Mouse (Mus musculus) midbrain, embryonic 10.5 days (tissue): ENCODE data around the gene Abl1. TPM values are rescaled to one million over a fixed set of nuclear protein-coding genes. Genes with fewer than 3 reads are reported as not detected.

Experiments
- DNase-seq: peaks from one replicate; pipeline ENCODE4 v3.0.0-alpha.2; 2017; ENCODE audit warnings: low spot score
- H3K27ac ChIP-seq: fragments of 300-500 bp; sonication (generic); replicated peaks from 2 replicates; pipeline ENCODE4 v1.5.1; 2016; ENCODE audit warnings: mild to moderate bottlenecking
- H3K27me3 ChIP-seq: fragments of 300-500 bp; sonication (generic); 2 replicates; pipeline ENCODE4 v1.6.1; 2016; ENCODE audit warnings: low read depth, mild to moderate bottlenecking; ENCODE audit not compliant: poor library complexity, severe bottlenecking
- H3K36me3 ChIP-seq: fragments of 300-500 bp; sonication (generic); 2 replicates; pipeline ENCODE4 v1.6.1; 2016; ENCODE audit warnings: mild to moderate bottlenecking, moderate library complexity
- H3K4me1 ChIP-seq: fragments of 300-500 bp; sonication (generic); 2 replicates; pipeline ENCODE4 v1.6.1; 2016
- H3K4me3 ChIP-seq: fragments of 300-500 bp; sonication (generic); 2 replicates; pipeline ENCODE4 v1.5.1; 2016; ENCODE audit warnings: mild to moderate bottlenecking, moderate library complexity
- H3K9me3 ChIP-seq: fragments of 300-500 bp; sonication (generic); replicated peaks from 2 replicates; pipeline ENCODE4 v1.6.1; 2016; ENCODE audit warnings: mild to moderate bottlenecking
- WGBS: fragments of 180-500 bp; shearing (Covaris S2); methylation state at CpG from one replicate; pipeline ENCODE4 v1.1.7; 2016; 5-methylcytosine and 5-hydroxymethylcytosine counted together
- polyA plus RNA-seq: library from polyadenylated mRNA; unstranded; fragments of >200 nt; fragmentation: Nextera tagmentation; extraction: Ambion mirVana; gene quantifications from 2 replicates; pipeline ENCODE4 v1.2.1, GENCODE M21; 2016

Gene Abl1
- polyA plus RNA-seq, 1 experiment from 2014 or later: 44.2 TPM

DNA sequence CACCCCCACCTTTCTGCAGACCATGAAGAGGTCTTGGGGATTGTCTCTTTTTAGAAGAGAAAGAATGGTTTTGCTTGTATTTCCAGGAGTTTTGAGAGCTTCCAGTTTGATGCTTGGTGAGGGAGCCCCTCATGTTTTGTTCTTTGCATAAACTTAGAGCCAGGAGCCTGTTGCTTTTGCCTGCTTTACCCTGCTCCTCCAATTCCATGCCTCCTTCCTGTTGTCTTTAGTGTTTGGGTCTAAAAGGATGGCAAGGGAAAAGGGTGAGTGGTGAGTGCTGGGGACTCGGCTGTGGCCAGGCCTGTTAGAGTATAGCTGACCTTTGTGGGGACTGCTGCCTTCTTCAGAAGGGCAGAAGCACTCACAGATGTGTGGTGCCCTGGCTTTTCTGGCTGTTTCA, 72.3 kb downstream of the Abl1 start:
- H3K27ac ChIP-seq: peak overlapping the region; percentile 99
- peaks cover 50% of the 10 kb centered on the region for H3K4me1 ChIP-seq
- H3K27me3 ChIP-seq: 0 out of 2 replicates have a peak, but pooled peaks cover 3% of the 10 kb centered on the region
- DNase-seq: peak; percentile 26
- WGBS: 0% methylated on average over 1 of the region's 1 CpGs
- H3K4me3 ChIP-seq: peak overlapping the region; percentile 90
- H3K9me3 ChIP-seq: no peaks in the 10 kb centered on the region
- peaks cover 3% of the 10 kb centered on the region; the same call in 1 of the 2 replicates for H3K36me3 ChIP-seq

- Histone ChIP-seq H3K36me3 (0 out of 2 replicates have a peak, but pooled peaks cover 2% of the 10 kb centered on the region), H3K27me3 (0 out of 2 replicates have a peak, but pooled peaks cover 3% of the 10 kb centered on the region), H3K4me3 (peak overlapping the region; percentile 90), H3K27ac (peak overlapping the region; percentile 99), H3K9me3 (no peaks in the 10 kb centered on the region), H3K4me1 (peaks cover 50% of the 10 kb centered on the region)
- no peak for DNase-seq
- 15% methylated on average over 7 of the region's 7 CpGs for WGBS
These were observed 72.9 kb downstream of the Abl1 start for GRCm38 (mm10) chr2:31761115-31761531.

DNA sequence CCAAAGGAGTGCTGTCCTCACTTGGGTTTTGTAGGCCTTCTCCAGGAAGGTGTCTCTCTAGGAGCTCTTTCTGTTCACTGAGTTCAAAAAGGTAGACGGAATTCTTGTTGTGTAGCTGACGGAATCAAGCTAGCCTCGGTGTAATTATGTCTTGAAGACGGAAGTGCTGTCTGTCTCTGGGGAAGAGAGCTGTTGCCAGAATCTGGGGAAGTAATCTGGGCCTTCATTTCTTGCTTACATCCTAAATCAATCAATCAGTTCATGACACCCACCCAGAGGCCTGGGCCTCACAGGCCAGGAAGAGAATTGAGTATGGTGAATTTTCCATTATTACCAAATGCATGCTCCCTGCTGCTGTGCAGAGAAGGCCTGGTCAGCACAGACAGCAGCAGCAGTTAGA, 73.4 kb downstream of the Abl1 start:
- Histone ChIP-seq H3K4me1 (peaks cover 50% of the 10 kb centered on the region), H3K27ac (peak overlapping the region; percentile 99)

GRCm38 (mm10) chr2:31762155-31762554, 74.0 kb downstream of the Abl1 start:
- peak overlapping the region; percentile 99 for H3K27ac ChIP-seq
- peaks cover 6% of the 10 kb centered on the region; the same call in 1 of the 2 replicates for H3K36me3 ChIP-seq
- WGBS: 53% methylated on average over 3 of the region's 3 CpGs
- H3K4me1 ChIP-seq: peaks cover 52% of the 10 kb centered on the region
- DNase-seq: no peak
- 0 out of 2 replicates have a peak, but pooled peaks cover 3% of the 10 kb centered on the region for H3K27me3 ChIP-seq
- no peaks in the 10 kb centered on the region for H3K9me3 ChIP-seq
- H3K4me3 ChIP-seq: peak overlapping the region; percentile 90

More for the DNA sequence above, 73.4 kb downstream of the Abl1 start:
- DNase-seq: no peak
- Histone ChIP-seq H3K36me3 (peaks cover 5% of the 10 kb centered on the region; the same call in 1 of the 2 replicates), H3K4me3 (peak overlapping the region; percentile 90), H3K9me3 (no peaks in the 10 kb centered on the region), H3K27me3 (0 out of 2 replicates have a peak, but pooled peaks cover 3% of the 10 kb centered on the region)
- WGBS: 35% methylated on average over 4 of the region's 4 CpGs

DNA sequence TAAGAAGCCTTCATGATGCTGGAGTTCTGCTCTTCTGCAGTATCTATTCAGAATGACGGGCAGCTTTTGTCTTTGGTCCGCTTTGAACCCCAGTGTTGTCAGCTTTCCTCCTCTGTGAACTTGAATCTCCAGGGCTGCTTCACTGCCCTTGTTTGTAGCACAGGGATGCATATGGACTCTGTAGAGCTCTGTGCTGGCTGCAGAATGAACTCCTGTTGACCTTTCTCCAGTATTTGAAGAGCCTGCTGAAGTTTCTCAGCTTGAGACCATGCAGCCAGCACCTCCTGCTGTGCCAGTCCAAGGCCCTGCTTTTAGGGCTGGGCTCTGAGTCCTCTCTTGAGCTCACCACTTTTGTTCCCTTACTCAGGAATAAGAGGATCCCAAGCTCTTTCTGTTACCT, 74.7 kb downstream of the Abl1 start:
- peak overlapping the region; percentile 33; the same call in 1 of the 2 replicates for H3K27ac ChIP-seq
- H3K4me1 ChIP-seq: peaks cover 55% of the 10 kb centered on the region
- 0 out of 2 replicates have a peak, but pooled peaks cover 3% of the 10 kb centered on the region for H3K27me3 ChIP-seq
- DNase-seq: no peak
- peaks cover 6% of the 10 kb centered on the region; the same call in 1 of the 2 replicates for H3K36me3 ChIP-seq
- peak overlapping the region; percentile 90 for H3K4me3 ChIP-seq
- H3K9me3 ChIP-seq: no peaks in the 10 kb centered on the region
- WGBS: 13% methylated on average over 2 of the region's 2 CpGs

DNA sequence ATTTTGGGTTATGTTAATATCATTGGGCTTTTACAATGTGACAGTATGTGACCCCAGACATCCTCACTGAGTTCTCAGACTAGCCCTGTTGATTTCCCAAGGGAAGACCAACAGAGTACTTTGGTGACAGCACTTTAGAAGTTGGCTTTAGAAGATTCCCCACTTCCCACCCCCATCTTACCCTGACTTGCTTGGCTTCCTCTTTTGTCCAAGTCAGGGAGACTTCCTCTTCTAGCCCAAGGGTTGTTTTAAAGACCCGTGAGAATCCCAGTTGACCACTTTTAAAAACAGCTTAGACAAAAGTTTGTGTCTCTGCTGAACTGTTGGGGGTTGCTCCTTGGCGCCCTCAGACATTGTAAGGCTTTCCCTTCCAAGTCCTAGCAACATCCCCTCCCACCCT, 75.1 kb downstream of the Abl1 start:
- peaks cover 58% of the 10 kb centered on the region for H3K4me1 ChIP-seq
- DNase-seq: no peak
- 15% methylated on average over 2 of the region's 2 CpGs for WGBS
- peak overlapping the region; percentile 33 for H3K27ac ChIP-seq
- peaks cover 6% of the 10 kb centered on the region; the same call in 1 of the 2 replicates for H3K36me3 ChIP-seq
- no peaks in the 10 kb centered on the region for H3K9me3 ChIP-seq
- H3K4me3 ChIP-seq: peak overlapping the region; percentile 90
- H3K27me3 ChIP-seq: 0 out of 2 replicates have a peak, but pooled peaks cover 3% of the 10 kb centered on the region

DNA sequence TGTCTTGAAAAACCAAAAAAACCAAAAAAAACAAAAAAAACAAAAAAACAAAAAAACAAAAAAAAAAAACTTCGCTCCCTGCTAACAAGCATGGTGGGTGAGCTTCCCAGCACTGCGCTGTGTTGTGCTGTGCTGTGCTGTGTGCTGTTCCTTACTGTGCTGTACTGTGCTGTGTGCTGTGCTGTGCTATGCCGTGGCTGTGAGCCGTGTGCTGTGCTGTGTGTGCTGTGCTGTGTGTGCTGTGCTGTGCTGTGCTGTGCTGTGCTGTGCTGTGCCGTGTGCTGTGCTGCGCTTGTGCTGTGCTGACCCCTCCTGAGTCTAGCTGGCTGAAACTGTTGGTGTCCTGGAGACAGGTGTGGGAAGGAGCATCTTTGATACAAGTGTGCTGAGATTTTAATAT, 78.9 kb downstream of the Abl1 start:
- WGBS: 95% methylated on average over 6 of the region's 6 CpGs
- peaks cover 60% of the 10 kb centered on the region for H3K4me1 ChIP-seq
- no peaks in the 10 kb centered on the region for H3K9me3 ChIP-seq
- DNase-seq: no peak
- no peak overlapping the region for H3K27ac ChIP-seq
- H3K36me3 ChIP-seq: peaks cover 6% of the 10 kb centered on the region; the same call in 1 of the 2 replicates
- no peaks in the 10 kb centered on the region for H3K27me3 ChIP-seq
- no peak overlapping the region for H3K4me3 ChIP-seq

GRCm38 (mm10) chr2:31767815-31768214, 79.6 kb downstream of the Abl1 start:
- Histone ChIP-seq H3K4me1 (peaks cover 53% of the 10 kb centered on the region), H3K4me3 (no peak overlapping the region), H3K36me3 (peaks cover 6% of the 10 kb centered on the region; the same call in 1 of the 2 replicates), H3K9me3 (no peaks in the 10 kb centered on the region), H3K27me3 (no peaks in the 10 kb centered on the region), H3K27ac (no peak overlapping the region)
- WGBS: 89% methylated on average over 4 of the region's 4 CpGs
- DNase-seq: no peak

- WGBS: 74% methylated on average over 4 of the region's 4 CpGs
- peaks cover 18% of the 10 kb centered on the region for H3K36me3 ChIP-seq
- no peak for DNase-seq
- peaks cover 41% of the 10 kb centered on the region for H3K4me1 ChIP-seq
- peak overlapping the region; percentile 55; the same call in 1 of the 2 replicates for H3K27ac ChIP-seq
- H3K4me3 ChIP-seq: no peak overlapping the region
- H3K27me3 ChIP-seq: no peaks in the 10 kb centered on the region
- H3K9me3 ChIP-seq: no peaks in the 10 kb centered on the region
These were observed 80.9 kb downstream of the Abl1 start for GRCm38 (mm10) chr2:31769115-31769514.

DNA sequence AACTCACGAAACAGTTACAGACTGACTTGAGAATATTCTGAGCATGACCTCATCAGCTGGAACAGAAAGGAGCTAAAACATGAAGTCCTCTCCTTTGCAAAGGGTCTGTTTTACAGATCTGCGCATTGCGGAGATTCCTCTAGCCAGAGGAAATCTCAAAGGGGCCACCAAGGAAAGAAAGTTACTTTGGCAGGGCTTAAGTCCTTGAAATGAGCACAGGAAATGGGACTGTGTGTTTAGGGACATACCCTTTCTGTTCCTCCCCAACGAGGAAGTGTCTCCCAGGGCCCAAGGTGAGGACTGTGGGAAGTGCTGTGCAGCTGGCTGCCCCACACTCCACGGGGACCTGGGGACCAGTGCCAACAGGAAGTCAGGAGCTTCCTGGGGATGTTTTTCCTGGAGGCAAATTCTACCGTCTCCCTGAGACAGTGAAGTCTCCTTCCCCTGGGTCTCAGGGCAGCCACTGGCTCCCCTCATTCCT, 81.5 kb downstream of the Abl1 start:
- 56% methylated on average over 6 of the region's 6 CpGs for WGBS
- Histone ChIP-seq H3K27ac (peak overlapping the region; percentile 43; the same call in 1 of the 2 replicates), H3K4me3 (no peak overlapping the region), H3K36me3 (peaks cover 23% of the 10 kb centered on the region), H3K27me3 (no peaks in the 10 kb centered on the region), H3K9me3 (no peaks in the 10 kb centered on the region), H3K4me1 (peaks cover 41% of the 10 kb centered on the region)
- DNase-seq: no peak

- DNase-seq: no peak
- H3K4me1 ChIP-seq: peaks cover 41% of the 10 kb centered on the region
- WGBS: 51% methylated on average over 7 of the region's 7 CpGs
These were observed 82.7 kb downstream of the Abl1 start for GRCm38 (mm10) chr2:31770781-31771441.

GRCm38 (mm10) chr2:31776479-31776878, 88.3 kb downstream of the Abl1 start:
- 96% methylated on average over 3 of the region's 3 CpGs for WGBS
- Histone ChIP-seq H3K9me3 (no peaks in the 10 kb centered on the region; the same call in 1 of the 2 replicates), H3K4me1 (peaks cover 5% of the 10 kb centered on the region; the same call in 1 of the 2 replicates), H3K27ac (no peak overlapping the region), H3K27me3 (no peaks in the 10 kb centered on the region), H3K36me3 (peaks cover 84% of the 10 kb centered on the region), H3K4me3 (no peak overlapping the region)
- DNase-seq: no peak

More at GRCm38 (mm10) chr2:31770781-31771441, 82.7 kb downstream of the Abl1 start:
- Histone ChIP-seq H3K27ac (no peak overlapping the region), H3K9me3 (no peaks in the 10 kb centered on the region; the same call in 1 of the 2 replicates), H3K4me3 (no peak overlapping the region), H3K36me3 (peaks cover 34% of the 10 kb centered on the region), H3K27me3 (no peaks in the 10 kb centered on the region)

DNA sequence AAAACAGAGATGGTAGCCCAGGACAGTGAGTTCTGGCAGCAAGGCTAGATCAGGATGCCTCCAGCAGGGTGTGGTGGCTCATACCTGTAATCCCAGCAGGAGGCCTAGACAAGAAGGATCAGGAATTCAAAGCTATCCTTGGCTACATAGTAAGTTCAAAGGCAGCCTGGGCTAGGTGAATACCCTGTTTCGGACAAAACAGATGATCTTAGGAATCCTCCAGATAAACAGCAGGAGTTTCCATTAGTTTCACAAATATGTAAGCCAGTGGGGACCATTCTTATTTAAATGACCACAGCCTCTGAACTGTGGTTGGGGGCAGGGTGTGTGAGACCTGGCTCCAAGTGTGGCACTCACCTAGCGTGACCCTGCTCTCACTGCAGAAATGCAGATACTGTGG, 91.1 kb downstream of the Abl1 start:
- DNase-seq: no peak
- H3K27ac ChIP-seq: no peak overlapping the region
- H3K27me3 ChIP-seq: no peaks in the 10 kb centered on the region
- peaks cover 5% of the 10 kb centered on the region for H3K4me1 ChIP-seq
- H3K9me3 ChIP-seq: no peaks in the 10 kb centered on the region; the same call in 1 of the 2 replicates
- H3K4me3 ChIP-seq: no peak overlapping the region
- H3K36me3 ChIP-seq: peaks cover 99% of the 10 kb centered on the region
- 96% methylated on average over 2 of the region's 2 CpGs for WGBS
